Mouse (Mus musculus) NIH3T3 (cell line): ENCODE measurements around the gene Timm29.
"Not testable (repeated sequence)": the region's sequence is repeated elsewhere in the genome, so short reads cannot be mapped to it uniquely, and the experiment has no call there.

ENCODE experiments used
- DNase-seq: peaks from one replicate; pipeline ENCODE4 v3.0.0-alpha.2; 2012; ENCODE audit warnings: low read depth

Gene Timm29

DNA sequence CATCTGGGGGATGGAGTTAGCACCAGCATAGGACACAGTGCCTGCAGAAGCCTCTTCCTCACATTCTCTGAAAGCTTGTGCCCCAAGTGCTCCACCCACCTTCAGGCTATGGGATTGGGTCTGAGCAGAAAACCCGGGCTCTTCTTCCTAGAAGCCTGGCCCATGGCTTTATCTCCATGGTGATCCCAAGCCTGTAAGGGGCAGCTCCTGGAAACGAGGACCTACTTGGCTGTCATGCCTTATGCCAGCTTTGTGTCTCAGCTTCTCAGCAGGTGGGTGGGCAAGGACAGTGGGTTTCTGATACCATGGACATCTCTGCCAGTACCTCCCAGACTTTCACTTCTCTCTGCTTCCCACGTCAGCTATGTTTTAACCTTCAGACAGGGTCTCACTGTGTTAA lies 14.3 kb upstream of the Timm29 start:
- DNase-seq, result no peak

DNA sequence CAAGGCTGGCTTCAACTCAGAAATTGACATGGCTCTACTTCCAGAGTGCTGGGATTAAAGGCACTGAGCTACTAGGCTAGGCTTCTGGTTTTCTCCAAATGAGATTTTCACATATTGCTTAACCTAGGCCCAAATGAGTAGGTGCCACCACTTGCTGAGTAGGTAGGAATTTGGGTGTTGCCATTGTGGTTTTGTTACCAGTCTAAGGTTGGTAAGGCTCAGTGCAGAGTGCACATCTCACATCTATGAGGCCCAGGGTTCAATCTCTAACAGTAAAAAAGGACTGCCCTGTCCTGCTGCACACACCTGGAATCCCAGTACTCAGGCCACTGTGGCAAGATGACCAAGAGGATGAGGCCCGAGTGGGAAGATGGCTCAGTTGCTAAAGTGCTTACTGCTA lies 7.1 kb upstream of the Timm29 start:
- DNase-seq, result no peak

DNA sequence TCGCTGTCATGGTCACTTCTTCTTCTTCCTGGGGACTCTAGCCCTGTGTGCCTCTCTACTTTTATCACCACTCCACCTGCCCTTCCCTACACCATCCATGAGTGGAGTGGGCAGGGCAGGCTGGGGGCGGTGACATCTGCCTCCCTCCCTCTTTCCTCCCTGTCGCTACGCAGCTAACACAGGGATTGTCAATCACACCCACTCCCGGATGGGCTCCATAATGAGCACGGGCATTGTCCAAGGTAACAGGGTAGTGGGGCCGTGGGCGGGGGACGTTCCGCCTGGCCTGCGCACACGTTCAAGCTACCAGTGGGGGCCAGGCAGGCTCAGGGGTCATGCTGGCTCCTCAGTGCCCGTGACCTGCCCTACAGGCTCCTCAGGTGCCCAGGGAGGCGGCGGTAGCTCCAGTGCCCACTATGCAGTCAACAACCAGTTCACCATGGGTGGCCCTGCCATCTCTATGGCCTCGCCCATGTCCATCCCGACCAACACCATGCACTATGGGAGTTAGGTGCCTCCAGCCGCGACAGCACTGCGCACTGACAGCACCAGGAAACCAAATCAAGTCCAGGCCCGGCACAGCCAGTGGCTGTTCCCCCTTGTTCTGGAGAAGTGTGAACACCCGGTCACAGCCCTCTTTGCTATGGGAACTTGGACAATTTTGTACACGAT lies 4.7 kb upstream of the Timm29 start:
- DNase-seq, result no peak

DNA sequence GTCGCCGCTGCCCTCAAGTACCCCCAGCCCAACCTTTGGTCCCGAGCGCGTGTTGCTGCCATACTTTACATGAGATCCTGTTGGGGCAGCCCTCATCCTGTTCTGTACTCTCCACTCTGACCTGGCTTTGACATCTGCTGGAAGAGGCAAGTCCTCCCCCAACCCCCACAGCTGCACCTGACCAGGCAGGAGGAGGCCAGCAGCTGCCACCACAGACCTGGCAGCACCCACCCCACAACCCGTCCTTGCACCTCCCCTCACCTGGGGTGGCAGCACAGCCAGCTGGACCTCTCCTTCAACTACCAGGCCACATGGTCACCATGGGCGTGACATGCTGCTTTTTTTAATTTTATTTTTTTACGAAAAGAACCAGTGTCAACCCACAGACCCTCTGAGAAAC lies 4.2 kb upstream of the Timm29 start:
- DNase-seq, result no peak

DNA sequence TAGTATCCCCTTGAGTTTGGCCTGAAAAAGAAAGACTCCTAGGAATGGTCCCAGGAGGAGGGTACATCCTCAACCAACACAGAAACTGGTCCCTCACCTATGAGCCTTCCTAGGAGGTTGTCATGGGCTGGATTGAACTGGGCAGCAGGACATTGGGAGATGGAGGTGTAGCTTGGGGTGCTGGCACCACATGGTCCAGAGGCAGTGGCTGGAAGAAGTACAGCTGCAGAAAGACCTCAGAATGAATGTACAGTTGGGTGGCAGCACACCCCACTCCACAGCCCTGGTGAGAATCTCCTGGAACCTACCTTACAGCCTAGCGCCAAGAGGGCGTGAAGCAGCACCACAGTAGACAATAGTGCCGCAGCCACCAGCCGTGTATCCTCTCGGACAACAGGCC lies 3.0 kb upstream of the Timm29 start:
- no peak for DNase-seq

DNA sequence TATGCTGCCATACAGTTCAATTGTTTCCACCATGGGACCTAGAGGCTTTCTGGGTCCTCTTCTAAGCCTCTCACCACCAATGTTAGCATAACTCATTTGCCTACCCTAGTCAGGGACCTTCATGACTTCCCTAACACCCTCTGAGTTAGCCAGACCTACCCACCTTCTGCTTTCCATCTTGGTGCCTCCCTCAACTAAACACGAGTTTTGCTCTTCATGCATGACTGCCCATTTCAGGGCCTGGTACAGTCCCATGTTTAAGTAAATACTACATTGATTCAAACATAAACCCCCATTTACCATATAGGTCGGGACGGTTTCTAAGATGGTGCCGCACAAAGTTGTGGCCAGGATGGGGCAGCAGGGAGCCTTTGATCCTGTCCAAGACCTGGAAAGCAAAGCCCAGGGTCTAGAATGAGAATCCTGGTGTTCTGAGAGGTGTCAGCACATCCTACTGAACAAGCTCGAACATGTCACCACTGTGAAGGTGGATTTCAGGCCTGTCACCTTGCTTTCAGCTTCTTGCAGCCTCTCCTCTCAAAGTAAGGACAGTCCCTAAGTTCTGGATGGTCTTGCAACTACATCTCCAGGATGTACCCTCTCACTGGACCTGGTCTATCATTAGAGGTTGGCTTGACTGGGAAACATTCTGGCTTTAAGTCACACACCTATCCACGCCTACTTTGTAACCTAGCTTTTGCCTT lies 1.2 kb upstream of the Timm29 start:
- DNase-seq, result no peak

DNA sequence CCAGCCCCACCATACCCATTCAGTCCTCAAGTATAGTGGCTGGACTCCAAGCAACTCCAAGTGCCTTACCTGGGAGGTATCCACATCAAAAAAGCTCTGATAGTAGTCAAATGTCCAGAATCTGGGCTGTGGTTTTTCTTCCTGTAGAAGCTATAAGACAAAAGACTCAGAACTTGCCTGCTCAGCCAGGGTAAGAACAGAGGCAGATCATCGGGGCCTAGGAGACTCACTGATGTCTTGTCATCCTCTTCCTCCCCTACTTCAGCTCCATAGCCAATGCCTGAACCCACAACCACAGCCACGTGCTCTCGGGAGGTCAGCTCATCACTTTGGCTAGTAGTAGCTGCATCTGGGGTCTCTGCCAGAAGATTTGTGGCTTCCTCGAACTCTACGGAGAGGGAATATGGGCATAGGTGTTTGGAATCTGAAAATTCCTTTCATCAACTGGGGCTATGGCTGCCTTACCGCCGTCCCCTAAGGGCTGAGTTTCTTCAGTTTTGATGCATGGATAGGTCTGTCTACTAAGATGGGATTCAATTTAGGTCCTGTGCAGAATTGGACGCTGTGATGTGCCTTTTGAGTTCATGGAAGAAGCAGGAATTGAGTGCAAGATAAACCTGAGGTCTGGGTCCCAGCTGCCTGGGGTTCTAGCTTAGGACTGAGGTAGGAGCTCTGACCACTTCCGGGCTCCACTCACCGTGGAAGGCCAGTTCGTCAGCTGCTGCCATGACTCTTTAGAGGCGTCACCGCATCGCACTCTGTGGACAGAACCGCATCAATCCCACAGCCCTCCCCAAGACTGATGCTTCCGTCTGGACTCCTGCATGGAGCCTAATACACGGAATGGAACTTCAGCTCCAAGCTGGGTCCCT lies 455 bp upstream of the Timm29 start:
- no peak for DNase-seq

DNA sequence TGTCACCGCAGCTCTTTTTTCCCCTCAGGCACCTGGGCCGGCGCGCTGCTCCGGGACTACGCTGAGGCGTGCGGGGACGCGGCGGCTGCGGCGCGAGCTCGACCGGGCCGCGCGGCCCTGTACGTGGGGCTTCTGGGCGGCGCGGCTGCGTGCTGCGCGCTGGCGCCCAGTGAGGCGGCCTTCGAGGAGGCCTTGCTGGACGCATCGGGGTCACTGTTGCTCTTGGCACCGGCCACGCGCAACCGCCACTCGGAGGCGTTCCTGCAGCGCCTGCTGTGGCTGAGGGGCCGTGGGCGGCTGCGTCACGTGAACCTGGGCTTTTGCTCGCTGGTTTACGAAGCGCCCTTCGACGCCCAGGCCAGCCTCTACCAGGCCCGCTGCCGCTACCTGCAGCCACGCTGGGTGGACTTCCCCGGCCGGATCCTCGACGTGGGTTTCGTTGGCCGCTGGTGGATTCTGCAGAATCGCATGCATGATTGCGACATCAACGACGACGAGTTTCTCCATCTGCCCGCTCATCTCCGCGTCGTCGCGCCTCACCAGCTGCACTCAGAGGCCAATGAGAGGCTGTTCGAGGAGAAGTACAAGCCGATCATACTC lies 700 bp downstream of the Timm29 start:
- DNase-seq, result peak; percentile 55

DNA sequence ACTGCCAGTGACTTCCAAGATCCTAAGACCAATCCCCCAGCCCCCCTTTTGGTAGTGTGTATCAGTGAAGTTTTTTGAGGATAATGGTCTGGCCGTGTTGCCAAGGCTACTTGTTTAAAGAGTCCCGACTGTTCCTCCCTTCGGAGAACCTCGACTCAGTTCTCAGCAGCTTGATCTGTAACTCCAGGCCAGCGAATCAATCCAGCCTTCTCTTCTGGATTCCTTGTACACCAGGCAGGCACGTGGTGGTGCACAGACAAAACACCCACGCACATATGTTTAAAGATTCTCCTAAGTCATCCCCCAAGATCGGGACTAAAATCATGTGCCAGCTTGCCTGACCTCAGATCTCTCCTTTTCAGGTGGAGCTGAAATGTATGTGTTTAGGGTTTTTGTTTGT lies 1.8 kb downstream of the Timm29 start:
- not testable (repeated sequence) for DNase-seq

DNA sequence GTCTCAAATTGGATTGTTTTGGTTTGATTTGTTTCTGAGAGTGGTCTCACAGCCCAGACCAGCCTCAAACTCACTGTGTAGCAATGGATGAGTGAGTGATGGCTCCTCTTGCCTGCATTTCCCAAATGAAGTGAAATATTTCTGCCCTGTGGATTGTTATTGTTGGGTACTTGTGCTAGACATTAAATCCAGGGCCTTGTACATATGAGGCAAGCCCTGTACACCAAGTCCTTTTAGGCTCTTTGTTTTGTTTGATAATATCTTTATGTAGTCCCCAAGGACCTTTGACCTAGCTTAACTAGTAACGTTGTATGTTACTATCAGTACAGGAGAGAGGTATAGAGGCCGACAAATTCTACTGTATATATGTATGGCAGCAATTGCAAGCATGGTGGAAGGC lies 2.3 kb downstream of the Timm29 start:
- DNase-seq, result no peak

DNA sequence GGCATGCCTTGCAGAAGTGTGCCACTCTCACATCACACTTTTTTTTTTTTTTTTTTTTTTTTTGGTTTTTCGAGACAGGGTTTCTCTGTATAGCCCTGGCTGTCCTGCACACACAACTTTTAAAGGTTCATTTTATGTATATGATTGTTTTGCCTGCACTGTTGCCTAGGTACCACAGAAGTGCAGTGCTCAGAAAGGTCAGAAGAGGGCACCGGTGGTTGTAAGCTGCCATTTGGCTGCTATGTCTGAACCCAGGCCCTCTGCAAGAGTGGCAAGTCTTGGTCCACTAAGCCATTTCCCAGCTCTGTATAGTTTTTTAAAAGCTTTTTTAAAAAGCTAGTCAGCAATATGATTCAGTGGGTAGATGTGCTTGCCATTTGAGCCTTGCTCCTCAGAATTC lies 5.7 kb downstream of the Timm29 start:
- peak; percentile 52 for DNase-seq

DNA sequence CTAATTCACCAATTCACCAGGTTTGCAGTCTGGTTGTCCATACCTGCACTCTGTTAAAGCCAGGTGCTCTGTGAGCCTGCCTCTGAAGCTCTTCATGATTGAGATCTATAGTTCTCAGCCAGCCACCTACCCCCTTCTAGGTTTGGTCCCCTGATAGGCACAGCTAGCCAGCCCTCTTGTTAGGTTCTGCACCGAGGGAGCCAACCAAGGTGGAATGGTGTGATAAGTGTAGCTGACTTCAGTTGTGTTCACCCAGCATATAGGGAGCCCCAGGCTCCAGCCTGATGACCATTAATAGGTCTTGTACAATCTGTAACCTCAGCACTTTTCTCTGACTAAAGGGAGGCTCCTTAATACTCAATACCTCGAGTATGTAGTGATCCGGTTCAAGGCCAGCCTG lies 7.7 kb downstream of the Timm29 start:
- no peak for DNase-seq

DNA sequence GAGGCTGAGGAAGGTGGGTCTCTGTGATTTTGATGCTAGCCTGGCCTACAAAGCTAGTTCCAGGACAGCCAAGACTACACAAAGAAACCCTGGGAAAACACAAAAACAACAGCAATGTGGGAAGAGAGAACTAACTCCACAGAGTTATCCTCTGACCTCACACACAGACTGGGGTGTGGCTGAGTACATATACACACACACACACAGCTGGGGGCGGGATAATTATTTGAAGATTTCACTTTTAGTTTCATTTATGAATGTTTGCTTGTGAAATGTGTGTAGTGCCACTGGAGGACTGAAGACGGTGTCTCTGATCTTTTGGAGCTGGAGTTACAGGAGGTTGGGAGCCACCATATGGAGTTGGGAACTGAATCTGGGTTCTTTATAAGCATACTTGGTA lies 8.6 kb downstream of the Timm29 start:
- no peak for DNase-seq

DNA sequence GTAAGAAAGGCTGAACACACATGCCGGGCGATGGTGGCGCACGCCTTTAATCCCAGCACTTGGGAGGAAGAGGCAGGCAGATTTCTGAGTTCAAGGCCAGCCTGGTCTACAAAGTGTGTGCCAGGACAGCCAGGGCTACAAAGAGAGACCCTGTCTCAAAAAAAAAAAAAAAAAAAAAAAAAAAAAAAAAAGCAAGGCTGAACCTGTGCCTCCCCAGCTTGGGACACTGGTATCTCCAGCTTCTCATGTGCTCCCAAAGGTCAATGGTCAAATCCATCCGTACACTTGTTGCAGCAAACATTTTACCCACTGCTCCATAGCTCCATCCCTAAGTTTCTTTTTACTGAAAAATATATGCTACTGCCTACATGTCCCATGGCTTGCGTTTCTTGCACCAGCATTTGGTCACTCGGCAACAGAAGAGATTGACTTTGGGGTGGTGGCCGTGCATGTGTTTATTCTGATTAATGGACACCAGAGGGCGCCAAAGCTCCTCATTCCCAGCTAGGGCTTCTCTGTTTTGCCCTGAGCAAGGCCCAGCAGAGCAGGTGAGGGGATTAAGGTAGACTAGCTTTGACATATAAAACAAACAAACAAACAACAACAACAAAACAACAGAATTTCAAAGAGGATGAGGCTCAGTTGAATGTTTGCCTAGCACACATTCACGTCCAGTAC lies 9.3 kb downstream of the Timm29 start:
- peak; percentile 88 for DNase-seq

DNA sequence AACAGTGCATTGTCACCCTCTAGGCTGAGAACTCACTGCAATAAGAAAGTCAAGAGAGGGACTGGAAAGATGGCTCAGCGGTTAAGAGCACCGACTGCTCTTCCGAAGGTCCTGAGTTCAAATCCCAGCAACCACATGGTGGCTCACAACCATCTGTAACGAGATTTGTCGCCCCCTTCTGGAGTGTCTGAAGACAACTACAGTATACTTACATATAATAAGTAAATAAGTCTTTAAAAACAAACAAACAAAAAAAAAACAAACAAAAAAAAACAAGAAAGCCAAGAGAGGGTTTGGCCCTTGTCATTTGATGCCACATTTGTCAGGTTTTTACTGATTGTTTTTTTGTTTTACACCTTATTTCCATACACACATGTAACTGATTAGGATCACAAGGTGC lies 11.6 kb downstream of the Timm29 start:
- DNase-seq, result no peak

DNA sequence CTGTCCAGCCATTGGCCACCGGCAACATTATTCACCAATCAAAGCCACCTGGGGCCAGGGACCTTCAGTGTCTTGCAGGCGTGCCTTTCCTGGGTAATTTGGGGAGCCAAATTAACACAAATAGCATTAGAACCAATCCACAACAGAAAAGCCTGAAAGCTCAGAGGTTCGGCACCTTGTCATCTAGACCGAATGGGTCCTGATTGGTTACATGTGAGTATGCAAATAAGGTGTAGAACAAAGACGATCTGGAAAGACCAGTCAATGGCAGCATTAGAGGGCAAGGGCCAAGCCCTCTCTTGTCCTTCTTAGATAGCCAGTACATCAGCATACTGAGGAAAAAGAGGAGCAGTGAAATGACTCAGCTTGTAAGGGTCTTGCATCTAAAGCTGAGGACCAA lies 13.3 kb downstream of the Timm29 start:
- no peak for DNase-seq

DNA sequence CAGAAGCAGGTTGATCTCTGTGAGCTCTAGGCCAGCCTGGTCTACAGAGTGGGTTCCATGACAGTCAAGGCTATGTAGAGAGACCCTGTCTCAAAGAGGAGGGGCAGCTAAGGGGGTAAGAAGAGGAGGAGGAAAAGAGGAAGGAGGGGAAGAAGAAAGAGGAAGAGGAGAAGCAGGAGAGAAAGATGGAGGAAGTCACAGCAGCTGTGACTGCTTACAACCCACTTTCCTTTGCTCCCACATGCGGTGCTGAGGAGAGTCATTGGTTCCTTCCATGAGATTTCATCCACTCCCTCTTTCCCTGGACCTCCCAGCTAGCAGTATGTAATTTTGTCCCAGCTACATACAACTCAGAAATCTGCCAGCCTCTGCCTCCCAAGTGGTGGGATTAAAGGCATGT lies 14.1 kb downstream of the Timm29 start:
- DNase-seq, result no peak

DNA sequence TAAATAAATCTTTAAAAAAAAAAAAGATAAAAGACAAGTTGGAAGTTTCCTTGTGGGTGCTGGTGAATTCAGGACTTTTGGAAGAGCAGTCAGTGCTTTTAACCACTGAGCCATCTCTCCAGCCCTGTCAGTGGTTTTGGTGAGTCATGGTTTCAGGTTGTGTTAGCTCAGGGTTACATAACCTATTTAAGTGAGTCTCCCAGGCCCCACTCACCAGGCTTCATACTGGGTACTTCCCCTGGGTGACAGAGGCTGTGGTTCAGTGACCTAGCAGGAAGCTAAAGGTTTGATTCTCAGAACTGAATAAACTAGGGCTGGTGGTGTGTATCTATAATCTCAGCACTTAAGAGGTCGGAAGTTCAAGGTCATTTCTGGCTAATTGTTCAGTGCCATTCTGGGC lies 17.3 kb downstream of the Timm29 start:
- DNase-seq, result peak; percentile 39

DNA sequence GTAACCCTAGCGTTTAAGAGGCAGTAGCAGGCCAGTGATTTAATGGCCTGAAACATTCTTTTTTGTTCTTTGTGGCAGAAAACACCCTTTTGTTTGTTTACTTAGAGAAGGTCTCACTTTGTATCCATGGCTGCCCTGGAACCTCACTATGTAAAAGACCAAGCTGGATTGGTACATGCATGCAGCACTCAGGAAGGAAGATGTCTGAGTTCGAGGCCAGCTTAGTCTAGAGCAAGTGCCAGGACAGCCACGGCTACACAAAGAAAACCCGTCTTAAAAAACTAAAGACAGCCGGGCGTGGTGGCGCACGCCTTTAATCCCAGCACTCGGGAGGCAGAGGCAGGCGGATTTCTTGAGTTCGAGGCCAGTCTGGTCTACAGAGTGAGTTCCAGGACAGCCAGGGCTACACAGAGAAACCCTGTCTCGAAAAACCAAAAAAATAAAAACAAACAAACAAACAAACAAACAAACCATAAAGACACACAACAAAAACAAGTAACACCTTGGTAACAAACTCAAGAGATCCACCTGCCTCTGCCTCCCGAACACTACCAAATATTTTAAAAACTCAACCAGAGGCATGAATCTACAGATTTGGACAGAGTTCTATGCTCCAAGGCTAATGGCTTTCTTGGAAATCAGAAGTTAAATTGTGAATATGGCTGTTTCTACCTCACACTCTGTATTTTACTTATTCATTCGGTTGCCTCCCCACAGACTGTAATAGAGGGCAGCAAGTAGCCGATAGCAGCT lies 22.5 kb downstream of the Timm29 start:
- DNase-seq, result no peak

DNA sequence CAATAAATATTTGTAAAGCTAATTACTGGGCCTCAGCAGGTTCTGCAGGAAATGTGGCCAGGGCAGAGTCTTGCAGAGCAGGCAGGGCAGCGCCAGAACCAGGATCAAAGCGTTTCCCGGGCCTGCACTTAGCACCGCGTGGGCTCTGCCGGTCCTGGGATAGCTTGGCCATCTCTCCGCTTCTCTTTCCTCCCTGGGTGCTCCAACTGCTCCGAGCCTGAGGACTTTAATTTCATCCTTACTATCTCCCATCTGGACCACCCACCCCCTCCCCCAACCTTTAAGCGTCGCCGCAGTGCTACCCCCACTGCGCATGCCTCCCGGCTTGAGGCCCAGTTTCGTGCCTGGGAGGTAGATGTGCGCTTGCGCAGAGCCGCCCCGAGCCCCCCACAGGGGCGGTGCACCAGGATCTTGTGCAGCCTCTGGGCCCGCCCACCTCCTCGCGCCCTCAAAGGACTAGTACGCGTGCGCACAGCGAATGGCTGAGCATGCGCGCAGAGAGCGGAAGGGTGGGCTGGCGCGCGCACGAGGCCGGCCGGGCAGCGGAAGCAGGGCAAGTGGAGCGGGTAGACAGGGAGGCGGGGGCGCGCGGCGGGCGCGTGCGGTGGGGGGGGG lies 23.2 kb downstream of the Timm29 start, which contains the start of gene Smarca4:
Gene Smarca4 (plus strand): TSS at position 553 of the 615 bp plus-strand sequence.
- peak; percentile 99 for DNase-seq
